Mouse (Mus musculus): ENCODE data around the gene Lta.
"Not testable (repeated sequence)": the region's sequence is repeated elsewhere in the genome, so short reads cannot be mapped to it uniquely, and the experiment has no call there.

The Lta gene

GRCm38 (mm10) chr17:35239700-35240099 is 34.5 kb upstream of the Lta start:
- DNase-seq (ENCODE audit: low spot score): no peak

DNA sequence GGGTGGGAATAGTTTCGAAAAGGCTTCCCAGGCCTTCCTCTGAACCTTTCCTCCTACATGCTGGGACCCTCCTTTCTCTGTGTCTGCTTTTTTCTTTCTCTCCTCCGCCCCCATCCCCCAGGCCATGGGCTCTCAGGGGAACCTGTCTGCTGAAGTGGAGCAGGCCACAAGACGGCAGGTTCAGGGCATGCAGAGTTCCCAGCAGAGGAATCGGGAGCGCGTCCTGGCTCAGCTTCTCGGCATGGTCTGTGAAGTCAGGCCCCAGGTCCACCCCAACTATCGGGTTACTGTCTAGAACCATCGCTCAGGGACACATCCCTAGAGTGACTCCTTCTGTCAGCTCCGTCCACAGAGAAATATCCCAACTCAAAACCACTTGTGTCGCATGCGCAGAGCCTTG is 32.4 kb upstream of the Lta start:
- DNase-seq (ENCODE audit: low spot score): no peak

DNA sequence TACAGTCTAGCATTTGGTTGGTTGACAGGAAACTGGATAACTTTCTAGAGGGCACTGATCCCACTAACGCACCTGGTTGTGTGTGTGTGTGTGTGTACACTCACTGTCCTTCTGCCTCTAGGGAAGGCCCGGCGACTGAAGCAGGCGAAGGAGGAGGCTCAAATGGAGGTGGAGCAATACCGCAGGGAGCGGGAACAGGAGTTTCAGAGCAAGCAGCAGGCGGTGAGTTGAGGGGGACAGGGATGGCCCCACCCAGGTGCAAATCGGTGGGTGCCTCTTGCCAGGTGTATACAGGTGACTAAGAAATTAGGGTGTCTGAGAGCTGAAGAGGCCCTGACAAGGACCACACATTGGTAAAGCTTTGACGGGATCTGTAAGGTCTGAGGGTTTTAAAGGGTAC is 31.8 kb upstream of the Lta start:
- no peak for DNase-seq (ENCODE audit: low spot score)

- DNase-seq (ENCODE audit: low spot score): peak; percentile 93
Observed at GRCm38 (mm10) chr17:35236390-35236746, 31.2 kb upstream of the Lta start.

DNA sequence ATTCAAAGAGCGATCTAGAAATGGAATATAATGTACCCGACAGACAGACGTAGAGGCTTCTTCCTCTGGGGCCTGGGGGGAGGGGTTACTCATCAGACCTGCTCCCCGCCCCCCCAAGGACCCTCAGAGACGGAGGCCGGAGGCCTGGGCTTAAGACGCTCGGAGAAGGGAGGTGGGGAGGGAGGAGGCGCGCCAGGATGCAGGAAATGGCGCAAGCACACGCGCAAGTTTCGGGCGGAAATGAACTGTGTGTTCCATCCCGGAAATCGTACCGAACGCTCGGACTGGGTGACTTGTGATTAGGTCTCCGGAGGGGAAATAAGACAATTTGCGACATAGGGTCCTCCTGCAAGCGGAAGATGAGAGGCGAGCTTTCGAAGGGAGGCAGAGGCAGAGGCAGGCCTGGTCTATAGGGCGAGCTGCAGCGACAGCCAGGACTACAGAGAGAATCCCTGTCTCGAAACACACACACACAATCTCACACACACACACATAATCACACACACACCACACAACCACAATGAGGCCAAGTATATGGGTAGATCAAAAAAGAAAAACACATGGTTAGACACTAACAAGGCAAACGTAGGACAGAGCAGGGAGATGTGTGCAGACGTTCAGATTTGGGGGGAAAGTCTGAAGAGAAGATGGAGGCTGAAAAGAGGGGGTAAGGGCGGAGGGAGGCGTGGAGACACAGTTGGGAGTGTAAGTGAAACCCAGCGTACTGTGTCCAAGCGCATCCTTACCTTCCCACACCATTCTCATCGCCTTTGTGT is 30.7 kb upstream of the Lta start, which contains the start of gene Nfkbil1:
Nfkbil1 (minus strand) TSS at position 179 of the 776 bp plus-strand sequence.
- DNase-seq (ENCODE audit: low spot score): peak; percentile 86

GRCm38 (mm10) chr17:35234903-35235302 is 29.8 kb upstream of the Lta start:
- no peak for DNase-seq (ENCODE audit: low spot score)

DNA sequence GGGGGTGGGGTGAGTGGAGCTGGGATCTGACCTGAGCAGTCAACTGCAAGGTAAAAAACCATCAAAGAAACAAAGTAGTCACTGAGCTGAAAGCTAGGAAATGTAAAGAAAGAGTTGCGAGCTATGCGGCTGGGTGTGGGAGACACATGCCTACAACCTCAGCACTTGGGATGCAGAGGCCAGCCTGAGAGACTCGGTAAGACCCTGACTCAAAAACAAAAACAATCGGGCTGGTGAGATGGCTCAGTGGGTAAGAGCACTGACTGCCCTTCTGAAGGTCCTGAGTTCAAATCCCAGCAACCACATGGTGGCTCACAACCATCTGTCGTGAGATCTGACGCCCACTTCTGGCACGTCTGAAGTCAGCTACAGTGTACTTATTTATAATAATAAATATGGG is 28.9 kb upstream of the Lta start:
- not testable (repeated sequence) for DNase-seq (ENCODE audit: low spot score)

DNA sequence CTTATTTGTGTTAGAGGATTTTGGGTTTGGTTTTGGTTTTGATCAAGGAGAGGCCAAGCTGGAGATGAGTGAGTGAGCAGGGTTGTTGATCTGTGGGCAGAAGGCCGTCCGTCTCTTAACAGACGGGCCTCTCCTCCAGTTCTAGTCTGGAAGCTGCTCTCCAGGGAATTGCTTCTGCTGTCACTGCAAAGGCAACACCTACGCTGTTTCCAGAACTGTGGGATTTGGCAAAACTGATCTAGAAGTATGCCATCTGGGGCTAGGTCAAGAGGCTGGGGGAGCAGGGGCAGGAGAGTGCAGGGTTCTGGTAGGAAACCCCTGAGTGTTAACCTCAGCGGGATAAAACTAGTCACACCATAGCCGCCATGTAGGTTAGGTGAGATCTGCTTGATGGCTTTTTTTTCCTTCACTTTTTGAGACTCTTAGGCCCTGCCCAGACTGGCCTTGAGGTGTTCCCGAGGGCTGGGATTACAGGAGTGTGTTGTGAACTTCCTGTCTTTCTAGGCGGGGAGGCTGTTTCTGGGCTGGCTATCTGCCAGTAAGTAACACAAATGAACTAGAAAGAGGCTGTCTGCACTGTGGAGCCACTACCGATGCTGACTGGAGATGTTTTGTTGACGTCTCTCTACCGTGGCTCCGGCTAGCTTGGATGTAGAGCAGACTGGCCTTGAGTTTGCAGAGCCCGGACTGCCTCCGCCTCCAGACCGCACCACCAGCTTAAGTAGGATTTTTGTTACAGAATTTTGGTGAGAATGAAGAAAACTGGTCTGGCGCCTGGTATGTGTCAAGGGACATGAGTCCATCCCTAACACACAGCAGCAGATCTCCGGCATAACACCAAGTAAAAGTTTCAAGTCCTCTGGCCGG is 28.2 kb upstream of the Lta start, which contains the start of gene Atp6v1g2:
Atp6v1g2 (plus strand) TSS at position 547 of the 867 bp plus-strand sequence.
- no peak for DNase-seq (ENCODE audit: low spot score)

DNA sequence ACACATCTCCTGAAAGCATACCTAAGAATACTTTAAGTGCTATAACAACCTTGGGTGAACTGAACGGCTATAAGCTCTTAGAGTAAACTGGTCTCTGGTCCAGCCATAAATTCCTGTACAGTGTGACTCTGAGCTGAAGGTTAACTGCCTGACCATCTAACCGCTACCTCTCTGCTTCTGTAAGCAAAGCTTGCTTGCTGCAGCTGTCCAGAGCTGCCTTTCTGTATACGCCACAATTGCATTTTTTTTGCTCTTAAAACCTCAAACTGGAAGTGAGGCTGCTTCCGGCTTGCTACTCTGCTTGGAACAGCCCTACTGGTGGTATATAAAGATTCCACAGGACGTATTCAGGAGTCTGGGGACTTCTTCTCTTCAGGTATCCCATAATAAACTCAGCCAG is 27.5 kb upstream of the Lta start:
- DNase-seq (ENCODE audit: low spot score): no peak

- no peak for DNase-seq (ENCODE audit: low spot score)
Observed at GRCm38 (mm10) chr17:35232043-35232442, 26.9 kb upstream of the Lta start.

DNA sequence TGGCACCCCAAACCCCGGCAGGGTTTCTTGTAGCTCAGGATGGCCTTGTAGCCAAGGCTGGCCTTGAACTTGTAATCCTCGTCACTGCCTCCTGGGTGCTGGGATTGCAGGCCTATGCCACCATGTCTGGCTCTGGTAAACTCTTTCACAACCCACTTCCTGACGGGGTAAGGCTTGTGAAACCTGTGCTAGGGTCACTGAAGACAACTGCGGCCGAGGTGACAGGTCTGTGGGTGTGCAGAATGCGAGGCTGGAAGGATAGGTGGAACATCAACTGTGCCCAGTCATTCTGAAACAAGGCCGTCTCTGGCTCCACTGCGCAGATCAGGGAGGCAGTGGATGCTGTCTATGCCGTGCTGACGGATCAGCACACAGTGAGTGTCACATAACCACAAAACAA is 25.9 kb upstream of the Lta start:
- no peak for DNase-seq (ENCODE audit: low spot score)

- no peak for DNase-seq (ENCODE audit: low spot score)
Observed at GRCm38 (mm10) chr17:35226561-35227046, 21.5 kb upstream of the Lta start.

DNA sequence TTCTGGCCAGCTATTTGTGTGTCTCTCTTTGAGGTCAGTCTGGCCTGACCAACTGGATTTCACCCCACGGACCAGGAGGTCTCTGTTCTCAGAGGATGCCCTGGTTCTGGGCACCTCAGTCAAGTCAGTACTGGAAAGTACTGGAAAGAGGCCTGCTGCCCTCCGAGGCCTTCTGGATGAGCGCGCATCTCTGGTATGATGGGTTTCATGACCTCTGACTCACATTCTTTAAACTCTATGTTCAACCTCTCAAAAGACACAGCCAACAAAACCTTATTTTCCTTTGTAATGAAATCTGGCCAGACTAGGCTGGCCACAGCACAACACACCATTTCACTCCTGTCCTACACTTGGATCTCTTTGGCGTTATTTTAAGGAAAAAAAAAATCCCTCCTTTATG is 20.3 kb upstream of the Lta start:
- no peak for DNase-seq (ENCODE audit: low spot score)

- DNase-seq (ENCODE audit: low spot score): no peak
Observed at GRCm38 (mm10) chr17:35224641-35225040, 19.5 kb upstream of the Lta start.

DNA sequence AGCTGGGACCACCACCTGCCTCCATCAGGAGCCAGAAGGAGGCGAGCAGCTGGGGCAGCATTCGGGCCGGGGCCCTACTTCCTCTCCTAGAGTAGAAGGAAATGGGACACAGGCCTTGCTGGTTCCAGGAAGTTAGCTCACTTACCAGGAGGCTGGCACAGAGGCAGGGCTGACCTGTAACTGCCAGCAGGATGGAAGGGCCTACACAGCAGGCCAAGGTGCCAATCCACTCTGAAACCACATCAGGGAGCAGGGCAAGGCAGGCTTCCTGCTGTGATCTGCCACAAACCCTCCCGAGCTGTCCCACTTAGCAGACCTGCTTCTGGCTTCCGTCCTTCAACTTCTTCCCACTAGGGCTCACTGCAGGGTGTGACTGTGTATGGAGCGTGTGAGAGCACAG is 17.1 kb upstream of the Lta start:
- no peak for DNase-seq (ENCODE audit: low spot score)

- DNase-seq (ENCODE audit: low spot score): no peak
Observed at GRCm38 (mm10) chr17:35220156-35220952, 15.2 kb upstream of the Lta start, which contains the start of gene Gm16181. Gene Gm16181 (plus strand): TSS chr17:35220834.

- no peak for DNase-seq (ENCODE audit: low spot score)
Observed at GRCm38 (mm10) chr17:35219601-35220041, 14.5 kb upstream of the Lta start.

GRCm38 (mm10) chr17:35218516-35219193 is 13.5 kb upstream of the Lta start:
- no peak for DNase-seq (ENCODE audit: low spot score)

DNA sequence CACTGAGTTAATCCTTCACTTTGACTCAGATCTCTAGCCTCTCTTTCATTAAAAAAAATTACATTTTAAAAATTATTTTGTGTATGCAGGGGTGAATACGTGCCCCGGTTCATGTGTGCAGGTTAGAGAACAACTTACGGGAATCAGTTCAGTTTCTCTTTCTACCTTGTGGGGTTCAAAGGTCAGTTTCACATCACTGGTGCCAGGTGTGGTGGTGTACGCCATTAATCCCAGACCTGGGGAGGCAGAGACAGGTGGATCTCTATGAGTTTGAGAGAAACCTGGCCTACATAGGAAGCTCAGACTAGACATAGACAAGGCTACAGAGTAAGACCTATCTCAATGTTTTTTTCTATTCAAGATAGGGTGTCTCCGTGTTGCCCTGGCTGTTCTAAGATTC is 7.9 kb upstream of the Lta start:
- DNase-seq (ENCODE audit: low spot score): no peak

GRCm38 (mm10) chr17:35210593-35210992 is 5.4 kb upstream of the Lta start:
- no peak for DNase-seq (ENCODE audit: low spot score)

DNA sequence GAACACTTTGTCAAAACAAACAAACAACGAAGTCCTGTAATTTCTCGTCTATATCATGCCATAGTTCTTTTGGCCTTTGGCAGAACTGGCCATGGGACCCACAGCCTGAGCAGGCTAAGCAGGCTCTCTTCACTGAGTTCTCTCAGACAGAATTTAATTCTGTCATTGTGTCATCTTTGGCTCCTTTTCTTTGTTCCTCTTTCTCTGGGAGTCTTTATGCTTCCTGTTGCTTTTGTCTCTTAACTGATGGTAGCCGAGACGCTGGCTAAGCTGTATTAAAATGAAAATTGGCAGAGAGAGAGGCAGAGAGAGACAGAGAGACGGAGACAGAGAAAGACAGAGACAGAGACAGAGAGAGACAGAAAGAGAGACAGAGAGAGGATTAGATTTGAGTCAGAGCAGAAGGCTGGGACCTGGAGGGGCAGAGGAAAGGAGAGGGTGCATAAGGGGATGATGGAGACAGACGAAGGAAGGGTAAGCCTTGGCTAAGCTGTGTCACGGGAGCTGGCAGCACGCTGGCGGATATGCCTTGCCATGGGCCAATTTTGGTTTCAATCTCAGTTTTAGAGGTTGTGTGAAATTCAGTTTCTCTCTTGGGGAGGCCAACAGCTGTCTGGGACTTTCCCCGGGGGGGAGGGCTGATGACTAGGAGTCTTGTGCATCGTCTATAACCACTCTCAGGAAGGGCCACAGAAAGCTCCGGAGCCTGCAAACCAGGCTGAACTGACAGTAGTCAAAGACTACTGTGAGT is 4.8 kb upstream of the Lta start:
- DNase-seq (ENCODE audit: low spot score): no peak
